Mouse (Mus musculus): Measurements from ENCODE around the gene Ptpre. TPM values are rescaled to one million over a fixed set of nuclear protein-coding genes. Genes with fewer than 3 reads are reported as not detected.

Ptpre gene
- polyA plus RNA-seq, 1 experiment from 2014 or later = 2.0 TPM

DNA sequence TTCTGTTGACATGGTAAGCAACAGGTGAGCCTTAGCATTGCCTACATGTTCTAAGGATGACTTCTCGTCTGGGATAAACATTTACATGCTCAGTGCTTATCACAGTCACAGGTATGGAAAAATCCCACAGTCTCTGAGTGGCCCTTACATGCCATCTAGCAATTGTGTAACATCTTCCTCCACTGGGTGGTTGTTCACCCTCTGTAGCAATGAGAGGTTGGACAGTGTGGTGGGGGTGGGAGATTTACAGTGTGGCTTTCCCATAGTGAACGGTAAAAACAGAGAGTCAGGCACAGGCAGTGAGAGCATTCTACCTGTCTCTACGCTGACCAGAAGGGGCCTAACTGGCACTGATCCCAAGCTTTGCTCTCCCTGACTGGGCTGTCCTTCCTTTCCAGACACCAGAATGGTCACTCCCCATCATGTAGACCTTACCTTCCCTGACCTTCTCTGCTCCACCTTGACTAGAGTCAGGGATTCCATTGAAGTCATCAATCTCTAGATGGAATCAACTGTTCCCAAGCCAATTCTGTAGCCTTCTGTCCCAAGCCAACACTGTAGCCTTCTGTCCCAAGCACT lies 10.6 kb upstream of the Ptpre start:
- no peak overlapping the region for H3K4me3 ChIP-seq (ENCODE audit: low read length)
- H3K4me2 ChIP-seq (replicated peaks; ENCODE audit: low read depth, low read length) = no peak overlapping the region
- ATAC-seq (ENCODE audit: low FRiP score, low TSS enrichment) = no peak
- H3K36me3 ChIP-seq (ENCODE audit: control insufficient read depth, insufficient read depth, low read length) = no peaks in the 10 kb centered on the region
- no peak overlapping the region for H3K9ac ChIP-seq (ENCODE audit: low read depth, low read length)
- H3K4me1 ChIP-seq (ENCODE audit: control insufficient read depth, insufficient read depth, low read length) = peaks cover 13% of the 10 kb centered on the region; the same call in 1 of the 2 replicates
- H3K9me3 ChIP-seq (ENCODE audit: control insufficient read depth, low read length) = no peaks in the 10 kb centered on the region
- H3K27ac ChIP-seq (ENCODE audit: low read depth, low read length) = no peak overlapping the region
- H3K27me3 ChIP-seq (ENCODE audit: control insufficient read depth, insufficient read depth, low read length) = no peaks in the 10 kb centered on the region
- WGBS = 70% methylated on average over 3 of the region's 3 CpGs

DNA sequence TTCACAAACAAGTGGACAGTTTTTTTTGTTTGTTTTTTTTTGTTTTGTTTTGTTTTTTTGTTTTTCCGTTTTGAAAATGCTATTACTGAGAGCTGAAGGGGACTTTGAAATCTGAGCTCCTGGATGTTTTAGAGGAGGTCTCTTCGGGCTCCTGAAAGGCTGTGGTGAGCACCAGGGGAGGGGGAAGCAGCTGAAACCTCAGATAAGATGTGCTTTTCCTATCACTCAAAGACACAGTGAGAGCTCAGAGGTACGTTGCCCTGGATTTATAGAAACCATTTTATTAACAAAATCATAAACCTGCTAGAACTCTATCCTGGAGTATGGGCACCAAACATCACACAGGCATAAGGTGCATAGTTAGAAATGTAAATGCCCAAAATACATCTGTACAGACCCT lies 10.1 kb upstream of the Ptpre start:
- H3K4me2 ChIP-seq (replicated peaks; ENCODE audit: low read depth, low read length) = no peak overlapping the region
- H3K36me3 ChIP-seq (ENCODE audit: control insufficient read depth, insufficient read depth, low read length) = no peaks in the 10 kb centered on the region
- no peak for ATAC-seq (ENCODE audit: low FRiP score, low TSS enrichment)
- H3K9ac ChIP-seq (ENCODE audit: low read depth, low read length) = no peak overlapping the region
- H3K9me3 ChIP-seq (ENCODE audit: control insufficient read depth, low read length) = no peaks in the 10 kb centered on the region
- H3K27ac ChIP-seq (ENCODE audit: low read depth, low read length) = no peak overlapping the region
- H3K27me3 ChIP-seq (ENCODE audit: control insufficient read depth, insufficient read depth, low read length) = no peaks in the 10 kb centered on the region
- H3K4me1 ChIP-seq (ENCODE audit: control insufficient read depth, insufficient read depth, low read length) = peaks cover 8% of the 10 kb centered on the region; the same call in 1 of the 2 replicates
- no peak overlapping the region for H3K4me3 ChIP-seq (ENCODE audit: low read length)
- 39% methylated on average over 3 of the region's 3 CpGs for WGBS

DNA sequence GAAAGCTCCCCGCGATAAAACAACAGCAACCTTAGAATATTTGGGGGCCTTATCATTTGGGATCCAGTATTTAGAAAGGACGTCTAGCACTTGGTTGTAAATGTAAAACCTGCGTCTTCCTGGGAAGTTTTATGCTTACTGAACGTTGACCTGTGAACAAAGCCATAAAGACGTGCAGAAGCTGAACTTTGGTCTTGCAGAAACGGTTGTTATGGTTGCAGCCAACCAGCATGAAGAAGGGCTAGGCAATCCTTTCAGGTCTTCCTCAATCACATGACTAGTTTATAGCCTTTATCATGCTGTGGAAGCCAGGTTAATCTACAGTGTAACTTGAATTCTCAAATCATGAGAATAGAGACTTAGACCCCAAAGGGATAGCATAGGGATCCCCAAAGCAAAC lies 8.8 kb upstream of the Ptpre start, which contains the start of gene Clrn3:
Gene Clrn3, minus strand, starts transcription at position 140 of the 400 bp plus-strand sequence.
- Histone ChIP-seq H3K36me3 (ENCODE audit: control insufficient read depth, insufficient read depth, low read length) (no peaks in the 10 kb centered on the region), H3K27me3 (ENCODE audit: control insufficient read depth, insufficient read depth, low read length) (no peaks in the 10 kb centered on the region), H3K4me3 (ENCODE audit: low read length) (no peak within 1 kb of the TSS), H3K9ac (ENCODE audit: low read depth, low read length) (no peak within 1 kb of the TSS), H3K9me3 (ENCODE audit: control insufficient read depth, low read length) (no peaks in the 10 kb centered on the region), H3K27ac (ENCODE audit: low read depth, low read length) (no peak within 1 kb of the TSS), H3K4me1 (ENCODE audit: control insufficient read depth, insufficient read depth, low read length) (peaks cover 7% of the 10 kb centered on the region; the same call in 1 of the 2 replicates), H3K4me2 (replicated peaks; ENCODE audit: low read depth, low read length) (no peak within 1 kb of the TSS)
- 50% methylated on average over 7 of the region's 7 CpGs for WGBS
- no peak for ATAC-seq (ENCODE audit: low FRiP score, low TSS enrichment)

DNA sequence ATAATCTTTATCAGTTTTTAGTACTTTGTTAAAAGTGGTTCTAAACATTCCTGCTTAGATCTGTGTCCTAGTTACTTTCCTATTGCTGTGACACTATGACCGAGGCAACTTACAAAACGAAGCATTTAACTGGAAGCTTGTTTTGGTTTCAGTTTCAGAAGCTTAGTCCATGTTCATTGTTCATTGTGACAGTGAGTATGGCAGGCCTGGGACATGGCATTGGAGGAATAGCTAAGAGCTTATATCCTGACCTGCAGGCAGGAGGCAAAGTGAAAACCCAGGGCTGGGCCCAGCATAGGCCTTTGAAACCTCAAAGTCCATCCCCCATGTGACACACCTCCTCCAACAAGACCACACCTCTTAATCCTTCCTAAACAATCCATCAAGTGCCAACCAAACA lies 8.2 kb upstream of the Ptpre start:
- no peaks in the 10 kb centered on the region for H3K27me3 ChIP-seq (ENCODE audit: control insufficient read depth, insufficient read depth, low read length)
- no peak for ATAC-seq (ENCODE audit: low FRiP score, low TSS enrichment)
- no peak overlapping the region for H3K27ac ChIP-seq (ENCODE audit: low read depth, low read length)
- H3K9ac ChIP-seq (ENCODE audit: low read depth, low read length) = no peak overlapping the region
- no peak overlapping the region for H3K4me3 ChIP-seq (ENCODE audit: low read length)
- 96% methylated on average over 2 of the region's 2 CpGs for WGBS
- H3K4me2 ChIP-seq (replicated peaks; ENCODE audit: low read depth, low read length) = no peak overlapping the region
- no peaks in the 10 kb centered on the region for H3K9me3 ChIP-seq (ENCODE audit: control insufficient read depth, low read length)
- H3K36me3 ChIP-seq (ENCODE audit: control insufficient read depth, insufficient read depth, low read length) = no peaks in the 10 kb centered on the region
- H3K4me1 ChIP-seq (ENCODE audit: control insufficient read depth, insufficient read depth, low read length) = peaks cover 7% of the 10 kb centered on the region; the same call in 1 of the 2 replicates

DNA sequence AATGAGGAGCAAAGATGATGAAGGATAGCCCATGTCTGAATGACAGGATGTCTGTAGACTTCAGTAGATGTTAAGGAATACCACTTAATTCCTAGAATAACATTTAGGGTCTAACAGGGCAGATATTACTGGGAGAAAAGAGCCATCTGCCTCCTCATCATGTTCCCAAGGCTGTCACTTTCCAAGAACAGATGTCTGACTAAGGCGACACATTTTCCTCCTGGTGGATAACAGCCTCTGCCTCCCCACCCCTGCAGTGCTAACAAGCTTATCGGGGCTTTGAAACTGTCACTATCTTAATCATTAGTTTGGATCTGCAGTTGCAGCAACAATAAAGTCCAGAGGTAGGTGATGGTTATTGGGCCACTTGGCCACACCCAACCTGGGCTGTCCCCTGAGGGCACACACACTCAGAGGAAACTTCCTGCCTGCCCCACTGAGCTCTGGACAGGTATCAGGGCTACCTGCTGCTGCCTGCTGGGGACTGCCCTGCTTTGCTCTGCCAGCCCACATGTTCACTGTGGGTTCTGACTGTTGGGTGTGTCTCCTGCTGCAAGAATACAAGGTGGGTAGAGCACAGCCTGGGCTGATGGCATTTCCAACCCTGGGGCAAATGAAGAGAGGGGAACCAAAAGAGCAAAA lies 2.6 kb upstream of the Ptpre start:
- Histone ChIP-seq H3K27ac (ENCODE audit: low read depth, low read length) (no peak overlapping the region), H3K4me3 (ENCODE audit: low read length) (no peak overlapping the region), H3K36me3 (ENCODE audit: control insufficient read depth, insufficient read depth, low read length) (no peaks in the 10 kb centered on the region), H3K9me3 (ENCODE audit: control insufficient read depth, low read length) (no peaks in the 10 kb centered on the region), H3K27me3 (ENCODE audit: control insufficient read depth, insufficient read depth, low read length) (peaks cover 8% of the 10 kb centered on the region; the same call in 1 of the 2 replicates), H3K4me2 (replicated peaks; ENCODE audit: low read depth, low read length) (no peak overlapping the region), H3K4me1 (ENCODE audit: control insufficient read depth, insufficient read depth, low read length) (0 out of 2 replicates have a peak, but pooled peaks cover 3% of the 10 kb centered on the region), H3K9ac (ENCODE audit: low read depth, low read length) (no peak overlapping the region)
- WGBS = 42% methylated on average over 2 of the region's 2 CpGs
- no peak for ATAC-seq (ENCODE audit: low FRiP score, low TSS enrichment)

DNA sequence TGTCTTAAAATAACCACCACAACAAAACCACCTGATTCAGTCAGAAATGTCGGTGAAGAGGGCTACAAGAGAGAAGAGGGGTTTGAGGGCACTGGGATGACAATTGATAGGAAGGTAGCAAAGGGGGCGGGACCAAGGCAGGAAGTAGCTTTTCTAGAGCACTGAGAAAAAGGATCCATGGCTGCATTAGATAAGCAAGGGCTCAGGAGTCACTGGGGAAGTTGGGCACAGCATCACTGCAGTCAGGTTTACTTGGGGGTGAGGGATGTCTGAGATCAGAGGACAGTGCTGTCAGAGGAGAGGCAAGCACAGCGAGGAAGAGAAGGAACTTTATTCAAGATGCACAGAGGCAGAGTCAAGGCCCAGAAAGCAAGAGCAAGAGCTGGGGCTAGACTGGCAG lies 1.4 kb upstream of the Ptpre start:
- no peak overlapping the region for H3K27ac ChIP-seq (ENCODE audit: low read depth, low read length)
- 0 out of 2 replicates have a peak, but pooled peaks cover 3% of the 10 kb centered on the region for H3K4me1 ChIP-seq (ENCODE audit: control insufficient read depth, insufficient read depth, low read length)
- no peak for ATAC-seq (ENCODE audit: low FRiP score, low TSS enrichment)
- 76% methylated on average over 3 of the region's 3 CpGs for WGBS
- no peaks in the 10 kb centered on the region for H3K9me3 ChIP-seq (ENCODE audit: control insufficient read depth, low read length)
- peaks cover 8% of the 10 kb centered on the region; the same call in 1 of the 2 replicates for H3K27me3 ChIP-seq (ENCODE audit: control insufficient read depth, insufficient read depth, low read length)
- H3K4me3 ChIP-seq (ENCODE audit: low read length) = no peak overlapping the region
- H3K36me3 ChIP-seq (ENCODE audit: control insufficient read depth, insufficient read depth, low read length) = no peaks in the 10 kb centered on the region
- H3K4me2 ChIP-seq (replicated peaks; ENCODE audit: low read depth, low read length) = no peak overlapping the region
- no peak overlapping the region for H3K9ac ChIP-seq (ENCODE audit: low read depth, low read length)

DNA sequence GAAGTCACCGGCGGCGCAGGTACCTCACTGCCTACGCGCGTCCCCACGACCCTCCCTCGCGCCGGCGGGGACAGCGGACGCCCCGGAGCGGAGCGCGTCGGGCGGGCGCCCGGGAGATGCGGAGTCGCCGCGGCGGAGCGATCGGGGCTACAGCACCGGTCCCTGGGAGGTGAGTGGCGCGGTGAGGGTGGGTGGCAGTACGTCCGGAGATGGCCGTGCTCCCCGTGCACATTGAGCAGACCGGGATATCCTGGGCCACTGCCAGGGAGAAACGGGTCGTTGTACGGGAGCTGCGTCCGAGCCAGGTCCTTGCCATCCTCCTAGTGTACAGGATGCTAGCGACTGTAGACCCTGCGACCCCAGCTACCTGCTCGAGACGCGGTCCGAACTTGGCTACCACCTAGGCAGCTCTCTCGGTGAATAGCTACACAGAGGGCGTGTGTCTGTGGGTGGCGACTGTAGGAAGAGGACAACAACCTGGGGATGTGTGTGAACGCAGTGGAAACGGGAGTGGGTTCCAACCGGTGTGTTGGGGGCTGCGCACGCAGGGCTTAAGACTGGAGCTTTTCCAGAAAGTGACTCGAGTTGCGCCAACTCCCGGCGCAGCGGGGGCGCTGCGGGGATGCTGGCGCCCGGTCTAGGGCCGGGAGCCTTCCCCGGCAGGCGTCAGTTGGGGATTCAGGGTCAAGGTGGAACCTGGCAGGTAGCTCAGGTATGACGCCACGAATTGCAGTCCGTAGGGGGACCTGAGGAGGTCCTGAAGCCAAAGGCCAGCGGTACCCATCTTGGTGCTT lies 864 bp downstream of the Ptpre start:
- peak overlapping the region; percentile 55 for H3K9ac ChIP-seq (ENCODE audit: low read depth, low read length)

DNA sequence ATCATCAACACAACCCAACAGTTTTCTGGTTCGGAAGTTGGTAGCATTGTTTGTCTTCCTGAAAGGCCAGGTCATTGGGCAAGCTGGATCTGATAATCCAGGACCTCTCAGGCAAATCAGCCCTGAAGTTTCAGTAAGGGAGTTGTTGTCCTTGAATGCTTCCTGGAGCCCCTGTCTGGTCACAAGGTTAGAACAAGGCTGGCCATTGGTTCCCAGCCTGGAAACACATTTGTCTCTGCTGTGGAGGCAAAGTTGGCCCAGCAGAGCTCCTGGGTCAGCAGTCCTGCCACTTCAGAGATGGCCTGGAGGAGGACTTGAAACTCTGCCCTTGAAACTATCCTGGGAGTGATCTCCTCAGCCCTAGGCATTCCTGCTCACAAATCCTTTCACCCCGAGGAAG lies 2.1 kb downstream of the Ptpre start:
- no peak for ATAC-seq (ENCODE audit: low FRiP score, low TSS enrichment)
- Histone ChIP-seq H3K4me2 (replicated peaks; ENCODE audit: low read depth, low read length) (no peak overlapping the region), H3K9ac (ENCODE audit: low read depth, low read length) (no peak overlapping the region)

More for the DNA sequence above, 864 bp downstream of the Ptpre start:
- peak overlapping the region; percentile 96 for H3K4me2 ChIP-seq (replicated peaks; ENCODE audit: low read depth, low read length)
- under 1% methylated on average over 70 of the region's 71 CpGs for WGBS
- H3K4me1 ChIP-seq (ENCODE audit: control insufficient read depth, insufficient read depth, low read length) = 0 out of 2 replicates have a peak, but pooled peaks cover 3% of the 10 kb centered on the region
- ATAC-seq (ENCODE audit: low FRiP score, low TSS enrichment) = peak; percentile 73
- H3K4me3 ChIP-seq (ENCODE audit: low read length) = peak overlapping the region; percentile 54
- no peaks in the 10 kb centered on the region for H3K36me3 ChIP-seq (ENCODE audit: control insufficient read depth, insufficient read depth, low read length)
- no peaks in the 10 kb centered on the region for H3K9me3 ChIP-seq (ENCODE audit: control insufficient read depth, low read length)
- H3K27me3 ChIP-seq (ENCODE audit: control insufficient read depth, insufficient read depth, low read length) = peaks cover 8% of the 10 kb centered on the region; the same call in 1 of the 2 replicates
- 0 out of 2 replicates have a peak overlapping the region, but pooled peaks have one; percentile 24 for H3K27ac ChIP-seq (ENCODE audit: low read depth, low read length)

More for the DNA sequence above, 2.1 kb downstream of the Ptpre start:
- 0 out of 2 replicates have a peak, but pooled peaks cover 3% of the 10 kb centered on the region for H3K4me1 ChIP-seq (ENCODE audit: control insufficient read depth, insufficient read depth, low read length)
- H3K27ac ChIP-seq (ENCODE audit: low read depth, low read length) = no peak overlapping the region
- no peak overlapping the region for H3K4me3 ChIP-seq (ENCODE audit: low read length)
- H3K9me3 ChIP-seq (ENCODE audit: control insufficient read depth, low read length) = no peaks in the 10 kb centered on the region
- H3K27me3 ChIP-seq (ENCODE audit: control insufficient read depth, insufficient read depth, low read length) = peaks cover 8% of the 10 kb centered on the region; the same call in 1 of the 2 replicates
- H3K36me3 ChIP-seq (ENCODE audit: control insufficient read depth, insufficient read depth, low read length) = no peaks in the 10 kb centered on the region
- 68% methylated on average over 2 of the region's 2 CpGs for WGBS
